Mouse (Mus musculus): ENCODE results near the gene Ncoa1. TPM values are rescaled to one million over a fixed set of nuclear protein-coding genes. Genes with fewer than 3 reads are reported as not detected.
A peak's percentile ranks its signal among the peaks of the same experiment; 100 is the strongest.
"Not testable (repeated sequence)": the region's sequence is repeated elsewhere in the genome, so short reads cannot be mapped to it uniquely, and the experiment has no call there.

Ncoa1 gene
- polyA plus RNA-seq, 1 experiment from 2014 or later, result 10.4 TPM

GRCm38 (mm10) chr12:4252742-4253655 lies 224.0 kb downstream of the Ncoa1 start:
- H3K9ac ChIP-seq (ENCODE audit: low read depth, low read length), result no peak overlapping the region
- no peak overlapping the region for H3K4me3 ChIP-seq (ENCODE audit: low read depth, low read length)
- no peaks in the 10 kb centered on the region for H3K9me3 ChIP-seq (replicated peaks; ENCODE audit: control insufficient read depth, low read length)
- ATAC-seq (replicated peaks; ENCODE audit: insufficient number of reproducible peaks, low FRiP score, low TSS enrichment), result no peak
- H3K27me3 ChIP-seq (ENCODE audit: control insufficient read depth, insufficient read depth, low read length), result no peaks in the 10 kb centered on the region
- H3K36me3 ChIP-seq (ENCODE audit: control insufficient read depth, insufficient read depth, low read length), result 0 out of 2 replicates have a peak, but pooled peaks cover 5% of the 10 kb centered on the region
- no peak overlapping the region for H3K4me2 ChIP-seq
- 77% methylated on average over 16 of the region's 16 CpGs for WGBS (ENCODE audit: insufficient replicate concordance)
- H3K4me1 ChIP-seq (ENCODE audit: control insufficient read depth, insufficient read depth, low read length), result no peaks in the 10 kb centered on the region
- H3K27ac ChIP-seq (ENCODE audit: low read depth, low read length), result no peak overlapping the region

- H3K9ac ChIP-seq (ENCODE audit: low read depth, low read length), result no peak overlapping the region
- no peaks in the 10 kb centered on the region for H3K27me3 ChIP-seq (ENCODE audit: control insufficient read depth, insufficient read depth, low read length)
- 86% methylated on average over 6 of the region's 6 CpGs for WGBS (ENCODE audit: insufficient replicate concordance)
- ATAC-seq (replicated peaks; ENCODE audit: insufficient number of reproducible peaks, low FRiP score, low TSS enrichment), result no peak
- H3K4me1 ChIP-seq (ENCODE audit: control insufficient read depth, insufficient read depth, low read length), result no peaks in the 10 kb centered on the region
- no peak overlapping the region for H3K27ac ChIP-seq (ENCODE audit: low read depth, low read length)
- H3K36me3 ChIP-seq (ENCODE audit: control insufficient read depth, insufficient read depth, low read length), result 0 out of 2 replicates have a peak, but pooled peaks cover 5% of the 10 kb centered on the region
- no peaks in the 10 kb centered on the region for H3K9me3 ChIP-seq (replicated peaks; ENCODE audit: control insufficient read depth, low read length)
- H3K4me3 ChIP-seq (ENCODE audit: low read depth, low read length), result no peak overlapping the region
- H3K4me2 ChIP-seq, result no peak overlapping the region
Measured at GRCm38 (mm10) chr12:4249786-4250185, 227.2 kb downstream of the Ncoa1 start.

GRCm38 (mm10) chr12:4245742-4246141 lies 231.2 kb downstream of the Ncoa1 start:
- Histone ChIP-seq H3K9me3 (replicated peaks; ENCODE audit: control insufficient read depth, low read length) (no peaks in the 10 kb centered on the region), H3K36me3 (ENCODE audit: control insufficient read depth, insufficient read depth, low read length) (no peaks in the 10 kb centered on the region; the same call in 1 of the 2 replicates), H3K4me1 (ENCODE audit: control insufficient read depth, insufficient read depth, low read length) (no peaks in the 10 kb centered on the region), H3K27ac (ENCODE audit: low read depth, low read length) (no peak overlapping the region), H3K27me3 (ENCODE audit: control insufficient read depth, insufficient read depth, low read length) (no peaks in the 10 kb centered on the region), H3K4me3 (ENCODE audit: low read depth, low read length) (no peak overlapping the region), H3K4me2 (no peak overlapping the region), H3K9ac (ENCODE audit: low read depth, low read length) (no peak overlapping the region)
- ATAC-seq (replicated peaks; ENCODE audit: insufficient number of reproducible peaks, low FRiP score, low TSS enrichment), result no peak
- 80% methylated on average over 10 of the region's 10 CpGs for WGBS (ENCODE audit: insufficient replicate concordance)

GRCm38 (mm10) chr12:4243805-4244204 lies 233.2 kb downstream of the Ncoa1 start:
- H3K27me3 ChIP-seq (ENCODE audit: control insufficient read depth, insufficient read depth, low read length), result no peaks in the 10 kb centered on the region
- H3K4me1 ChIP-seq (ENCODE audit: control insufficient read depth, insufficient read depth, low read length), result 0 out of 2 replicates have a peak, but pooled peaks cover 3% of the 10 kb centered on the region
- H3K9ac ChIP-seq (ENCODE audit: low read depth, low read length), result no peak overlapping the region
- no peak overlapping the region for H3K4me2 ChIP-seq
- no peak for ATAC-seq (replicated peaks; ENCODE audit: insufficient number of reproducible peaks, low FRiP score, low TSS enrichment)
- no peak overlapping the region for H3K4me3 ChIP-seq (ENCODE audit: low read depth, low read length)
- WGBS (ENCODE audit: insufficient replicate concordance), result 56% methylated on average over 2 of the region's 2 CpGs
- no peaks in the 10 kb centered on the region for H3K9me3 ChIP-seq (replicated peaks; ENCODE audit: control insufficient read depth, low read length)
- no peak overlapping the region for H3K27ac ChIP-seq (ENCODE audit: low read depth, low read length)
- no peaks in the 10 kb centered on the region; the same call in 1 of the 2 replicates for H3K36me3 ChIP-seq (ENCODE audit: control insufficient read depth, insufficient read depth, low read length)

- not testable (repeated sequence) for H3K4me2 ChIP-seq; H3K9me3 ChIP-seq (replicated peaks; ENCODE audit: control insufficient read depth, low read length); H3K27me3 ChIP-seq (ENCODE audit: control insufficient read depth, insufficient read depth, low read length); H3K36me3 ChIP-seq (ENCODE audit: control insufficient read depth, insufficient read depth, low read length); H3K4me3 ChIP-seq (ENCODE audit: low read depth, low read length); H3K4me1 ChIP-seq (ENCODE audit: control insufficient read depth, insufficient read depth, low read length); ATAC-seq (replicated peaks; ENCODE audit: insufficient number of reproducible peaks, low FRiP score, low TSS enrichment); H3K9ac ChIP-seq (ENCODE audit: low read depth, low read length)
- 58% methylated on average over 8 of the region's 8 CpGs for WGBS (ENCODE audit: insufficient replicate concordance)
- peak overlapping the region; percentile 54; the same call in 1 of the 2 replicates for H3K27ac ChIP-seq (ENCODE audit: low read depth, low read length)
Measured at GRCm38 (mm10) chr12:4240281-4240680, 236.7 kb downstream of the Ncoa1 start.

GRCm38 (mm10) chr12:4237481-4237880 lies 239.5 kb downstream of the Ncoa1 start:
- no peaks in the 10 kb centered on the region for H3K27me3 ChIP-seq (ENCODE audit: control insufficient read depth, insufficient read depth, low read length)
- H3K4me1 ChIP-seq (ENCODE audit: control insufficient read depth, insufficient read depth, low read length), result peaks cover 8% of the 10 kb centered on the region
- no peak for ATAC-seq (replicated peaks; ENCODE audit: insufficient number of reproducible peaks, low FRiP score, low TSS enrichment)
- H3K36me3 ChIP-seq (ENCODE audit: control insufficient read depth, insufficient read depth, low read length), result peaks cover 6% of the 10 kb centered on the region; the same call in 1 of the 2 replicates
- no peak overlapping the region for H3K4me2 ChIP-seq
- no peaks in the 10 kb centered on the region for H3K9me3 ChIP-seq (replicated peaks; ENCODE audit: control insufficient read depth, low read length)
- H3K4me3 ChIP-seq (ENCODE audit: low read depth, low read length), result no peak overlapping the region
- 92% methylated on average over 15 of the region's 15 CpGs for WGBS (ENCODE audit: insufficient replicate concordance)
- no peak overlapping the region for H3K27ac ChIP-seq (ENCODE audit: low read depth, low read length)
- no peak overlapping the region for H3K9ac ChIP-seq (ENCODE audit: low read depth, low read length)

GRCm38 (mm10) chr12:4233572-4234508 lies 243.1 kb downstream of the Ncoa1 start, which contains the start of the genes Ptrhd1 and Cenpo:
Gene Ptrhd1 (plus strand): TSS chr12:4234027.
Gene Cenpo (minus strand): TSS chr12:4234294.
- Histone ChIP-seq H3K36me3 (ENCODE audit: control insufficient read depth, insufficient read depth, low read length) (peaks cover 6% of the 10 kb centered on the region; the same call in 1 of the 2 replicates), H3K9ac (ENCODE audit: low read depth, low read length) (peak within 1 kb of the TSS; percentile 72), H3K27me3 (ENCODE audit: control insufficient read depth, insufficient read depth, low read length) (no peaks in the 10 kb centered on the region), H3K27ac (ENCODE audit: low read depth, low read length) (peak within 1 kb of the TSS; percentile 90), H3K9me3 (replicated peaks; ENCODE audit: control insufficient read depth, low read length) (no peaks in the 10 kb centered on the region), H3K4me2 (peak within 1 kb of the TSS; percentile 77), H3K4me3 (ENCODE audit: low read depth, low read length) (peak within 1 kb of the TSS; percentile 68), H3K4me1 (ENCODE audit: control insufficient read depth, insufficient read depth, low read length) (peaks cover 5% of the 10 kb centered on the region)
- WGBS (ENCODE audit: insufficient replicate concordance), result under 1% methylated on average over 50 of the region's 50 CpGs
- ATAC-seq (replicated peaks; ENCODE audit: insufficient number of reproducible peaks, low FRiP score, low TSS enrichment), result peak; percentile 96

- 54% methylated on average over 4 of the region's 4 CpGs for WGBS (ENCODE audit: insufficient replicate concordance)
- no peak for ATAC-seq (replicated peaks; ENCODE audit: insufficient number of reproducible peaks, low FRiP score, low TSS enrichment)
- H3K27me3 ChIP-seq (ENCODE audit: control insufficient read depth, insufficient read depth, low read length), result no peaks in the 10 kb centered on the region
Measured at GRCm38 (mm10) chr12:4232777-4233176, 244.2 kb downstream of the Ncoa1 start.

More at GRCm38 (mm10) chr12:4232777-4233176, 244.2 kb downstream of the Ncoa1 start:
- H3K4me2 ChIP-seq, result peak overlapping the region; percentile 77
- H3K36me3 ChIP-seq (ENCODE audit: control insufficient read depth, insufficient read depth, low read length), result peaks cover 3% of the 10 kb centered on the region
- no peaks in the 10 kb centered on the region for H3K9me3 ChIP-seq (replicated peaks; ENCODE audit: control insufficient read depth, low read length)
- no peak overlapping the region for H3K27ac ChIP-seq (ENCODE audit: low read depth, low read length)
- peak overlapping the region; percentile 68 for H3K4me3 ChIP-seq (ENCODE audit: low read depth, low read length)
- H3K4me1 ChIP-seq (ENCODE audit: control insufficient read depth, insufficient read depth, low read length), result peaks cover 5% of the 10 kb centered on the region
- no peak overlapping the region for H3K9ac ChIP-seq (ENCODE audit: low read depth, low read length)

Measured in heart, embryonic 11.5 days (tissue).